Mouse (Mus musculus): Measurements from ENCODE around the gene Kcnk4. TPM values are rescaled to one million over a fixed set of nuclear protein-coding genes. Genes with fewer than 3 reads are reported as not detected.

Kcnk4 gene
- polyA plus RNA-seq, 1 experiment = 0.12 TPM

GRCm38 (mm10) chr19:6874257-6874656 lies 60.1 kb downstream of the Kcnk4 start:
- H3K4me2 ChIP-seq (ENCODE audit: low read depth) = no peak overlapping the region
- TF ChIP-seq MAX (IDR thresholded peaks at IDR 0.05; ENCODE audit: low read depth) = no peak
- TF ChIP-seq USF1 (IDR thresholded peaks at IDR 0.05; ENCODE audit: low read depth) = peak; percentile 60
- no peaks in the 10 kb centered on the region for H3K36me3 ChIP-seq (ENCODE audit: control insufficient read depth, insufficient read depth)
- no peak overlapping the region for H3K4me3 ChIP-seq
- no peaks in the 10 kb centered on the region for H3K27me3 ChIP-seq (ENCODE audit: control insufficient read depth, insufficient read depth, insufficient read length)
- H3K79me2 ChIP-seq (ENCODE audit: control insufficient read depth, insufficient read depth) = no peaks in the 10 kb centered on the region
- no peak overlapping the region for H3ac ChIP-seq (ENCODE audit: control insufficient read depth, insufficient read length)

Other genes starting within 250 kb of the Kcnk4 start
- 47.6 TPM for gene Rps6ka4, start 93.9 kb downstream of the Kcnk4 start, polyA plus RNA-seq (2012; fragmentation: generic; extraction: Trizol)
- gene Ccdc88b, start 76.3 kb downstream of the Kcnk4 start, polyA plus RNA-seq (2012; fragmentation: generic; extraction: Trizol) = 0.23 TPM
- 281 TPM for gene Trmt112, start 24.8 kb downstream of the Kcnk4 start, polyA plus RNA-seq (2012; fragmentation: generic; extraction: Trizol)
- 276 TPM for gene Prdx5, start 24.4 kb downstream of the Kcnk4 start, polyA plus RNA-seq (2012; fragmentation: generic; extraction: Trizol)
- 52.7 TPM for gene Esrra, start 12.7 kb downstream of the Kcnk4 start, polyA plus RNA-seq (2012; fragmentation: generic; extraction: Trizol)
- gene Catsperz, start 9.1 kb downstream of the Kcnk4 start, polyA plus RNA-seq (2012; fragmentation: generic; extraction: Trizol) = 0.28 TPM
- 76.1 TPM for gene Bad, start 7.3 kb upstream of the Kcnk4 start, polyA plus RNA-seq (2012; fragmentation: generic; extraction: Trizol)
- gene Gpr137, start 8.0 kb upstream of the Kcnk4 start, polyA plus RNA-seq (2012; fragmentation: generic; extraction: Trizol) = 39.9 TPM
- gene Ppp1r14b, start 40.5 kb upstream of the Kcnk4 start, polyA plus RNA-seq (2012; fragmentation: generic; extraction: Trizol) = 1,032 TPM
- 34.3 TPM for gene Plcb3, start 42.0 kb upstream of the Kcnk4 start, polyA plus RNA-seq (2012; fragmentation: generic; extraction: Trizol)
- 96.8 TPM for gene Fkbp2, start 46.0 kb upstream of the Kcnk4 start, polyA plus RNA-seq (2012; fragmentation: generic; extraction: Trizol)
- 49.2 TPM for gene Vegfb, start 53.1 kb upstream of the Kcnk4 start, polyA plus RNA-seq (2012; fragmentation: generic; extraction: Trizol)
- 28.5 TPM for gene Dnajc4, start 58.1 kb upstream of the Kcnk4 start, polyA plus RNA-seq (2012; fragmentation: generic; extraction: Trizol)
- gene Nudt22, start 61.6 kb upstream of the Kcnk4 start, polyA plus RNA-seq (2012; fragmentation: generic; extraction: Trizol) = 27.0 TPM
- 9.2 TPM for gene Trpt1, start 61.6 kb upstream of the Kcnk4 start, polyA plus RNA-seq (2012; fragmentation: generic; extraction: Trizol)
- gene Fermt3, start 85.0 kb upstream of the Kcnk4 start, polyA plus RNA-seq (2012; fragmentation: generic; extraction: Trizol) = 0.34 TPM
- gene Stip1, start 105.5 kb upstream of the Kcnk4 start, polyA plus RNA-seq (2012; fragmentation: generic; extraction: Trizol) = 223 TPM
- 82.4 TPM for gene Macrod1, start 122.3 kb upstream of the Kcnk4 start, polyA plus RNA-seq (2012; fragmentation: generic; extraction: Trizol)
- gene Flrt1, start 171.2 kb upstream of the Kcnk4 start, polyA plus RNA-seq (2012; fragmentation: generic; extraction: Trizol) = 1.2 TPM

Measured in myocyte (in vitro differentiated cells).